Mouse (Mus musculus): ENCODE results near the gene Sfpq.
"Not testable (repeated sequence)": the region's sequence is repeated elsewhere in the genome, so short reads cannot be mapped to it uniquely, and the experiment has no call there.

- TF ChIP-seq EP300 (IDR thresholded peaks at IDR 0.05; ENCODE audit: insufficient read depth, low read depth, low read length); POLR2A (IDR thresholded peaks at IDR 0.05; ENCODE audit: insufficient read depth, low read depth, low read length); CTCF (IDR thresholded peaks at IDR 0.05): not testable (repeated sequence)
Measured at GRCm38 (mm10) chr4:126999372-126999771, 21.8 kb upstream of the Sfpq start.

Measured in heart, adult 2 months (tissue).